In the genomic region with DNA sequence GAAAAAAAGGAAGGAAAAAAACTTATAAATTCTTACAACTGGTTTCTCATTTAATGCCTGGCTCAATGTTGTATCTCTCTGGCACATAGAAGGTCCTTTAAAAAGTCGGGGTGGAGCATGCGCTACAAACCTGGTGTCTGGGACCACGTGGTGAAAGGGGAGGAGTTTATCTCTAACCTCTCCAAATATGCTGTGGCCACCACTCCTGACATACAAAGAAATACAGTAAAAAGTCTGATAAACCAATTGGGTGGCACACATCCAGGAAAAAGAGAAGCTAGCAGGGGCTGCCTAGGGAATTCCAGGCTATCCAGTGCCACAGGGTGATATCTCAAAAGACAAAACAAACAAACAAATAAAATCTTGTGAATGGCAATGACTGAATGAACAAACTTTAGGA, we compare ENCODE assay signal across 9 mouse cellular contexts. TPM values are rescaled to one million over a fixed set of nuclear protein-coding genes. Genes with fewer than 3 reads are reported as not detected.
DNase-seq lines count a peak whose midpoint lies in the region; ATAC-seq lines count a peak whose summit lies in the region.
"Had no signal": no experiment of that assay in that cellular context is flagged by ENCODE, and none has a peak within 500 bp of the region (broad histone marks: within the 10 kb centered on the region; RNA-seq: fewer than 3 reads in every experiment).

No protein-coding gene starts in this region.

- 13% methylated on average over 3 of the region's 3 CpGs for WGBS in lung, embryonic 16.5 days
- WGBS in intestine, embryonic 15.5 days: 22% methylated on average over 3 of the region's 3 CpGs
- 24% methylated on average over 3 of the region's 3 CpGs for WGBS in neural tube, embryonic 12.5 days

- no peaks in the 10 kb centered on the region for H3K36me3 ChIP-seq in lung, embryonic 16.5 days (ENCODE audit: control insufficient read depth, insufficient read depth, low read length)
- H3K36me3 ChIP-seq in intestine, embryonic 15.5 days: no peaks in the 10 kb centered on the region
- H3K36me3 ChIP-seq in neural tube, embryonic 12.5 days: no peaks in the 10 kb centered on the region

- peak; percentile 59 for DNase-seq in embryo, embryonic 10 days (ENCODE audit: low spot score)
- no peak for DNase-seq in embryo, embryonic 11 days
- DNase-seq in lung, postnatal 14 days: no peak
- no peak for DNase-seq in spleen, postnatal 14 days (ENCODE audit: low spot score in 2 of 2)
- no peak for DNase-seq in testis, postnatal 14 days (ENCODE audit: low spot score)
- DNase-seq: left cerebral cortex, postnatal 4 days had no signal

- peak overlapping the region; percentile 84 for H3K27ac ChIP-seq in lung, embryonic 16.5 days (ENCODE audit: low read length)
- peak overlapping the region; percentile 83; the same call in 1 of the 2 replicates for H3K27ac ChIP-seq in intestine, embryonic 15.5 days
- H3K27ac ChIP-seq in neural tube, embryonic 12.5 days: no peak overlapping the region

- H3K4me3 ChIP-seq in lung, embryonic 16.5 days (ENCODE audit: low read length): no peak overlapping the region
- H3K4me3 ChIP-seq in intestine, embryonic 15.5 days (replicated peaks): no peak overlapping the region
- no peak overlapping the region for H3K4me3 ChIP-seq in neural tube, embryonic 12.5 days

- peak overlapping the region; percentile 34 for H3K4me2 ChIP-seq in lung, embryonic 16.5 days (ENCODE audit: low read depth, low read length)
- peak overlapping the region; percentile 45 for H3K4me2 ChIP-seq in intestine, embryonic 15.5 days (replicated peaks)
- peak overlapping the region; percentile 32 for H3K4me2 ChIP-seq in neural tube, embryonic 12.5 days (replicated peaks)

- no peaks in the 10 kb centered on the region for H3K27me3 ChIP-seq in lung, embryonic 16.5 days (ENCODE audit: control insufficient read depth, insufficient read depth, low read depth, low read length)
- no peaks in the 10 kb centered on the region for H3K27me3 ChIP-seq in intestine, embryonic 15.5 days (replicated peaks)
- no peaks in the 10 kb centered on the region for H3K27me3 ChIP-seq in neural tube, embryonic 12.5 days (replicated peaks)

- no peaks in the 10 kb centered on the region for H3K9me3 ChIP-seq in lung, embryonic 16.5 days (ENCODE audit: control insufficient read depth, low read length)
- no peaks in the 10 kb centered on the region for H3K9me3 ChIP-seq in intestine, embryonic 15.5 days
- no peaks in the 10 kb centered on the region for H3K9me3 ChIP-seq in neural tube, embryonic 12.5 days

- ATAC-seq in lung, embryonic 16.5 days (ENCODE audit: low read depth): peak; percentile 58
- ATAC-seq in intestine, embryonic 15.5 days: peak; percentile 18; the same call in 1 of the 2 replicates
- ATAC-seq in neural tube, embryonic 12.5 days (ENCODE audit: low FRiP score, low read depth): no peak

- H3K4me1 ChIP-seq in lung, embryonic 16.5 days (replicated peaks; ENCODE audit: control insufficient read depth, insufficient read depth, low read length): peaks cover 20% of the 10 kb centered on the region
- peaks cover 25% of the 10 kb centered on the region for H3K4me1 ChIP-seq in intestine, embryonic 15.5 days (replicated peaks)
- peaks cover 30% of the 10 kb centered on the region for H3K4me1 ChIP-seq in neural tube, embryonic 12.5 days

- no peak overlapping the region for H3K9ac ChIP-seq in lung, embryonic 16.5 days (ENCODE audit: low read length)
- no peak overlapping the region for H3K9ac ChIP-seq in intestine, embryonic 15.5 days
- H3K9ac ChIP-seq in neural tube, embryonic 12.5 days: no peak overlapping the region

RNA-seq across cellular contexts. Expression of a gene that starts 1.1 kb away (rescaled TPM):
- polyA plus RNA-seq in lung, embryonic 16.5 days (2015; fragmentation: Nextera tagmentation; extraction: Ambion mirVana): 40.6 and 48.7 TPM in 2 replicates
- polyA plus RNA-seq in intestine, embryonic 15.5 days (2015; fragmentation: Nextera tagmentation; extraction: Ambion mirVana): 64.7 and 66.2 TPM in 2 replicates
- polyA plus RNA-seq in neural tube, embryonic 12.5 days (2016; fragmentation: Nextera tagmentation; extraction: Ambion mirVana): 68.7 and 81.4 TPM in 2 replicates
